Mouse (Mus musculus): ENCODE measurements around the gene Gpnmb. TPM values are rescaled to one million over a fixed set of nuclear protein-coding genes. Genes with fewer than 3 reads are reported as not detected.
A peak's percentile ranks its signal among the peaks of the same experiment; 100 is the strongest.

The Gpnmb gene
- polyA plus RNA-seq, 1 experiment from 2014 or later, result 0.30 TPM

GRCm38 (mm10) chr6:49068361-49068760, 32.0 kb downstream of the Gpnmb start:
- no peak overlapping the region for H3K4me2 ChIP-seq (ENCODE audit: low read depth, low read length)
- no peak overlapping the region for H3K27ac ChIP-seq (ENCODE audit: low read length)
- H3K9me3 ChIP-seq (replicated peaks; ENCODE audit: control insufficient read depth, low read length), result no peaks in the 10 kb centered on the region
- ATAC-seq (ENCODE audit: insufficient read depth, low FRiP score), result no peak
- WGBS, result 34% methylated on average over 4 of the region's 4 CpGs
- H3K36me3 ChIP-seq (ENCODE audit: control insufficient read depth, insufficient read depth, low read length), result no peaks in the 10 kb centered on the region
- H3K4me3 ChIP-seq (replicated peaks; ENCODE audit: low read length), result no peak overlapping the region
- H3K9ac ChIP-seq (ENCODE audit: low read length), result no peak overlapping the region
- no peaks in the 10 kb centered on the region for H3K27me3 ChIP-seq (ENCODE audit: control insufficient read depth, insufficient read depth, low read length)
- H3K4me1 ChIP-seq (ENCODE audit: control insufficient read depth, insufficient read depth, low read length), result no peaks in the 10 kb centered on the region

GRCm38 (mm10) chr6:49073304-49074116, 37.2 kb downstream of the Gpnmb start, which contains the start of gene Malsu1:
Gene Malsu1 (plus strand): TSS chr6:49073795.
- H3K9me3 ChIP-seq (replicated peaks; ENCODE audit: control insufficient read depth, low read length), result no peaks in the 10 kb centered on the region
- peak within 1 kb of the TSS; percentile 68 for H3K27ac ChIP-seq (ENCODE audit: low read length)
- H3K4me1 ChIP-seq (ENCODE audit: control insufficient read depth, insufficient read depth, low read length), result peaks cover 11% of the 10 kb centered on the region
- peak; percentile 98 for ATAC-seq (ENCODE audit: insufficient read depth, low FRiP score)
- H3K4me3 ChIP-seq (replicated peaks; ENCODE audit: low read length), result peak within 1 kb of the TSS; percentile 95
- peak within 1 kb of the TSS; percentile 78 for H3K4me2 ChIP-seq (ENCODE audit: low read depth, low read length)
- under 1% methylated on average over 49 of the region's 49 CpGs for WGBS
- no peaks in the 10 kb centered on the region for H3K36me3 ChIP-seq (ENCODE audit: control insufficient read depth, insufficient read depth, low read length)
- peak within 1 kb of the TSS; percentile 95 for H3K9ac ChIP-seq (ENCODE audit: low read length)
- H3K27me3 ChIP-seq (ENCODE audit: control insufficient read depth, insufficient read depth, low read length), result no peaks in the 10 kb centered on the region

GRCm38 (mm10) chr6:49074117-49074490, 37.8 kb downstream of the Gpnmb start:
- peak overlapping the region; percentile 95 for H3K4me3 ChIP-seq (replicated peaks; ENCODE audit: low read length)
- peak overlapping the region; percentile 68 for H3K27ac ChIP-seq (ENCODE audit: low read length)
- H3K4me2 ChIP-seq (ENCODE audit: low read depth, low read length), result peak overlapping the region; percentile 78
- ATAC-seq (ENCODE audit: insufficient read depth, low FRiP score), result peak; percentile 51; the same call in 1 of the 2 replicates
- under 1% methylated on average over 19 of the region's 19 CpGs for WGBS
- H3K27me3 ChIP-seq (ENCODE audit: control insufficient read depth, insufficient read depth, low read length), result no peaks in the 10 kb centered on the region
- H3K9ac ChIP-seq (ENCODE audit: low read length), result peak overlapping the region; percentile 95
- H3K36me3 ChIP-seq (ENCODE audit: control insufficient read depth, insufficient read depth, low read length), result no peaks in the 10 kb centered on the region
- H3K4me1 ChIP-seq (ENCODE audit: control insufficient read depth, insufficient read depth, low read length), result peaks cover 11% of the 10 kb centered on the region
- no peaks in the 10 kb centered on the region for H3K9me3 ChIP-seq (replicated peaks; ENCODE audit: control insufficient read depth, low read length)

- no peak overlapping the region for H3K4me3 ChIP-seq (replicated peaks; ENCODE audit: low read length)
Observed at GRCm38 (mm10) chr6:49077894-49078293, 41.5 kb downstream of the Gpnmb start.

GRCm38 (mm10) chr6:49079313-49079712, 43.0 kb downstream of the Gpnmb start:
- H3K4me1 ChIP-seq (ENCODE audit: control insufficient read depth, insufficient read depth, low read length), result peaks cover 9% of the 10 kb centered on the region
- H3K9me3 ChIP-seq (replicated peaks; ENCODE audit: control insufficient read depth, low read length), result no peaks in the 10 kb centered on the region
- H3K27ac ChIP-seq (ENCODE audit: low read length), result no peak overlapping the region
- no peak overlapping the region for H3K9ac ChIP-seq (ENCODE audit: low read length)
- no peak overlapping the region for H3K4me2 ChIP-seq (ENCODE audit: low read depth, low read length)
- H3K27me3 ChIP-seq (ENCODE audit: control insufficient read depth, insufficient read depth, low read length), result no peaks in the 10 kb centered on the region
- 84% methylated on average over 1 of the region's 1 CpGs for WGBS
- ATAC-seq (ENCODE audit: insufficient read depth, low FRiP score), result no peak
- peaks cover 4% of the 10 kb centered on the region; the same call in 1 of the 2 replicates for H3K36me3 ChIP-seq (ENCODE audit: control insufficient read depth, insufficient read depth, low read length)
- no peak overlapping the region for H3K4me3 ChIP-seq (replicated peaks; ENCODE audit: low read length)

More at GRCm38 (mm10) chr6:49077894-49078293, 41.5 kb downstream of the Gpnmb start:
- Histone ChIP-seq H3K27me3 (ENCODE audit: control insufficient read depth, insufficient read depth, low read length) (no peaks in the 10 kb centered on the region), H3K4me2 (ENCODE audit: low read depth, low read length) (no peak overlapping the region), H3K27ac (ENCODE audit: low read length) (no peak overlapping the region), H3K4me1 (ENCODE audit: control insufficient read depth, insufficient read depth, low read length) (peaks cover 11% of the 10 kb centered on the region), H3K9ac (ENCODE audit: low read length) (no peak overlapping the region), H3K36me3 (ENCODE audit: control insufficient read depth, insufficient read depth, low read length) (no peaks in the 10 kb centered on the region), H3K9me3 (replicated peaks; ENCODE audit: control insufficient read depth, low read length) (no peaks in the 10 kb centered on the region)
- ATAC-seq (ENCODE audit: insufficient read depth, low FRiP score), result no peak
- WGBS, result 81% methylated on average over 2 of the region's 2 CpGs

GRCm38 (mm10) chr6:49083008-49083407, 46.7 kb downstream of the Gpnmb start:
- WGBS, result 89% methylated on average over 4 of the region's 4 CpGs
- Histone ChIP-seq H3K27me3 (ENCODE audit: control insufficient read depth, insufficient read depth, low read length) (no peaks in the 10 kb centered on the region), H3K4me3 (replicated peaks; ENCODE audit: low read length) (no peak overlapping the region), H3K9me3 (replicated peaks; ENCODE audit: control insufficient read depth, low read length) (no peaks in the 10 kb centered on the region), H3K4me1 (ENCODE audit: control insufficient read depth, insufficient read depth, low read length) (no peaks in the 10 kb centered on the region), H3K9ac (ENCODE audit: low read length) (no peak overlapping the region), H3K4me2 (ENCODE audit: low read depth, low read length) (no peak overlapping the region), H3K36me3 (ENCODE audit: control insufficient read depth, insufficient read depth, low read length) (peaks cover 8% of the 10 kb centered on the region), H3K27ac (ENCODE audit: low read length) (no peak overlapping the region)
- no peak for ATAC-seq (ENCODE audit: insufficient read depth, low FRiP score)

- H3K9me3 ChIP-seq (replicated peaks; ENCODE audit: control insufficient read depth, low read length), result no peaks in the 10 kb centered on the region
- H3K9ac ChIP-seq (ENCODE audit: low read length), result no peak overlapping the region
- no peak overlapping the region for H3K4me3 ChIP-seq (replicated peaks; ENCODE audit: low read length)
- 90% methylated on average over 10 of the region's 10 CpGs for WGBS
- ATAC-seq (ENCODE audit: insufficient read depth, low FRiP score), result no peak
- H3K4me2 ChIP-seq (ENCODE audit: low read depth, low read length), result no peak overlapping the region
- H3K27ac ChIP-seq (ENCODE audit: low read length), result no peak overlapping the region
- peaks cover 21% of the 10 kb centered on the region for H3K4me1 ChIP-seq (ENCODE audit: control insufficient read depth, insufficient read depth, low read length)
- no peaks in the 10 kb centered on the region for H3K27me3 ChIP-seq (ENCODE audit: control insufficient read depth, insufficient read depth, low read length)
- peaks cover 8% of the 10 kb centered on the region for H3K36me3 ChIP-seq (ENCODE audit: control insufficient read depth, insufficient read depth, low read length)
Observed at GRCm38 (mm10) chr6:49094968-49095367, 58.6 kb downstream of the Gpnmb start.

GRCm38 (mm10) chr6:49096421-49096820, 60.1 kb downstream of the Gpnmb start:
- Histone ChIP-seq H3K4me3 (replicated peaks; ENCODE audit: low read length) (no peak overlapping the region), H3K36me3 (ENCODE audit: control insufficient read depth, insufficient read depth, low read length) (peaks cover 8% of the 10 kb centered on the region), H3K9ac (ENCODE audit: low read length) (no peak overlapping the region; the same call in 1 of the 2 replicates), H3K4me2 (ENCODE audit: low read depth, low read length) (peak overlapping the region; percentile 16), H3K9me3 (replicated peaks; ENCODE audit: control insufficient read depth, low read length) (no peaks in the 10 kb centered on the region), H3K27ac (ENCODE audit: low read length) (peak overlapping the region; percentile 90), H3K27me3 (ENCODE audit: control insufficient read depth, insufficient read depth, low read length) (no peaks in the 10 kb centered on the region), H3K4me1 (ENCODE audit: control insufficient read depth, insufficient read depth, low read length) (peaks cover 21% of the 10 kb centered on the region)
- 65% methylated on average over 7 of the region's 7 CpGs for WGBS
- ATAC-seq (ENCODE audit: insufficient read depth, low FRiP score), result no peak; the same call in 1 of the 2 replicates

GRCm38 (mm10) chr6:49096933-49097461, 60.7 kb downstream of the Gpnmb start:
- H3K9me3 ChIP-seq (replicated peaks; ENCODE audit: control insufficient read depth, low read length), result no peaks in the 10 kb centered on the region
- peaks cover 21% of the 10 kb centered on the region for H3K4me1 ChIP-seq (ENCODE audit: control insufficient read depth, insufficient read depth, low read length)
- peak; percentile 85 for ATAC-seq (ENCODE audit: insufficient read depth, low FRiP score)
- peak overlapping the region; percentile 16 for H3K4me2 ChIP-seq (ENCODE audit: low read depth, low read length)
- H3K36me3 ChIP-seq (ENCODE audit: control insufficient read depth, insufficient read depth, low read length), result peaks cover 8% of the 10 kb centered on the region
- no peak overlapping the region for H3K4me3 ChIP-seq (replicated peaks; ENCODE audit: low read length)
- no peak overlapping the region; the same call in 1 of the 2 replicates for H3K9ac ChIP-seq (ENCODE audit: low read length)
- peak overlapping the region; percentile 90 for H3K27ac ChIP-seq (ENCODE audit: low read length)
- H3K27me3 ChIP-seq (ENCODE audit: control insufficient read depth, insufficient read depth, low read length), result no peaks in the 10 kb centered on the region
- WGBS, result 29% methylated on average over 13 of the region's 13 CpGs

All from stomach, embryonic 16.5 days (tissue).